Mouse (Mus musculus) adrenal gland, postnatal 14 days (tissue): ENCODE results near the gene Rptn. TPM values are rescaled to one million over a fixed set of nuclear protein-coding genes. Genes with fewer than 3 reads are reported as not detected.
A peak's percentile ranks its signal among the peaks of the same experiment; 100 is the strongest.

ENCODE experiments used
- DNase-seq: peaks from one replicate; pipeline ENCODE4 v3.0.0; 2021; ENCODE audit warnings: mixed read lengths
- long read RNA-seq, 2 experiments: library from polyadenylated mRNA; stranded (forward); transcript quantifications; one replicate each; pipeline ENCODE4 v2.0.0; 2021
- total RNA-seq: library from RNA; stranded (reverse); gene quantifications from 2 replicates; pipeline ENCODE4 v1.2.3, GENCODE M21; 2021

The Rptn gene
- total RNA-seq, result not detected in 2 replicates
- long read RNA-seq, experiment 1, result 0 reads
- long read RNA-seq, experiment 2, result 0 reads

- no peak for DNase-seq
Measured at GRCm38 (mm10) chr3:93393366-93393765, at the start of gene Rptn. Rptn (plus strand) TSS chr3:93393699.

GRCm38 (mm10) chr3:93346896-93347295 lies 46.6 kb upstream of the Rptn start:
- no peak for DNase-seq

GRCm38 (mm10) chr3:93360045-93360444 lies 33.5 kb upstream of the Rptn start:
- peak; percentile 80 for DNase-seq

GRCm38 (mm10) chr3:93361933-93362574 lies 31.4 kb upstream of the Rptn start:
- peak; percentile 11 for DNase-seq

- DNase-seq, result no peak
Measured at GRCm38 (mm10) chr3:93366966-93367575, 26.4 kb upstream of the Rptn start.

- no peak for DNase-seq
Measured at GRCm38 (mm10) chr3:93368171-93368570, 25.3 kb upstream of the Rptn start.

GRCm38 (mm10) chr3:93373416-93373815 lies 20.1 kb upstream of the Rptn start:
- DNase-seq, result no peak

- DNase-seq, result no peak
Measured at GRCm38 (mm10) chr3:93375196-93375595, 18.3 kb upstream of the Rptn start.

- DNase-seq, result no peak
Measured at GRCm38 (mm10) chr3:93375601-93376000, 17.9 kb upstream of the Rptn start.

- no peak for DNase-seq
Measured at GRCm38 (mm10) chr3:93378146-93378545, 15.4 kb upstream of the Rptn start.

GRCm38 (mm10) chr3:93403936-93404335 lies 10.4 kb downstream of the Rptn start:
- DNase-seq, result no peak

GRCm38 (mm10) chr3:93406992-93407391 lies 13.5 kb downstream of the Rptn start:
- peak; percentile 39 for DNase-seq

- DNase-seq, result no peak
Measured at GRCm38 (mm10) chr3:93411905-93412304, 18.4 kb downstream of the Rptn start.

- no peak for DNase-seq
Measured at GRCm38 (mm10) chr3:93431673-93432072, 38.2 kb downstream of the Rptn start.

GRCm38 (mm10) chr3:93442030-93442429 lies 48.5 kb downstream of the Rptn start, which contains the start of gene Tchh:
Tchh (plus strand) TSS chr3:93442330.
- no peak for DNase-seq

- DNase-seq, result peak; percentile 8
Measured at GRCm38 (mm10) chr3:93443501-93444101, 50.1 kb downstream of the Rptn start.

- peak; percentile 72 for DNase-seq
Measured at GRCm38 (mm10) chr3:93444343-93445164, 51.1 kb downstream of the Rptn start.

- DNase-seq, result peak; percentile 15
Measured at GRCm38 (mm10) chr3:93445165-93445705, 51.7 kb downstream of the Rptn start.

- DNase-seq, result peak; percentile 20
Measured at GRCm38 (mm10) chr3:93446128-93446755, 52.7 kb downstream of the Rptn start.

- DNase-seq, result peak; percentile 28
Measured at GRCm38 (mm10) chr3:93446756-93447137, 53.2 kb downstream of the Rptn start.

GRCm38 (mm10) chr3:93447138-93447841 lies 53.8 kb downstream of the Rptn start:
- DNase-seq, result peak; percentile 50
